Mouse (Mus musculus) hematopoietic multipotent progenitor cell, adult 10-12 weeks (in vitro differentiated cells): ENCODE results near the gene Clpb. TPM values are rescaled to one million over a fixed set of nuclear protein-coding genes. Genes with fewer than 3 reads are reported as not detected.

Experiments used
- polyA plus RNA-seq: library from polyadenylated mRNA; stranded (reverse); fragments of >175 nt; gene quantifications from 2 replicates; pipeline ENCODE4 v1.2.3, GENCODE M21; 2012; ENCODE audit warnings: low replicate concordance

The Clpb gene
- polyA plus RNA-seq = 8.3 and 16.4 TPM in 2 replicates

DNA sequence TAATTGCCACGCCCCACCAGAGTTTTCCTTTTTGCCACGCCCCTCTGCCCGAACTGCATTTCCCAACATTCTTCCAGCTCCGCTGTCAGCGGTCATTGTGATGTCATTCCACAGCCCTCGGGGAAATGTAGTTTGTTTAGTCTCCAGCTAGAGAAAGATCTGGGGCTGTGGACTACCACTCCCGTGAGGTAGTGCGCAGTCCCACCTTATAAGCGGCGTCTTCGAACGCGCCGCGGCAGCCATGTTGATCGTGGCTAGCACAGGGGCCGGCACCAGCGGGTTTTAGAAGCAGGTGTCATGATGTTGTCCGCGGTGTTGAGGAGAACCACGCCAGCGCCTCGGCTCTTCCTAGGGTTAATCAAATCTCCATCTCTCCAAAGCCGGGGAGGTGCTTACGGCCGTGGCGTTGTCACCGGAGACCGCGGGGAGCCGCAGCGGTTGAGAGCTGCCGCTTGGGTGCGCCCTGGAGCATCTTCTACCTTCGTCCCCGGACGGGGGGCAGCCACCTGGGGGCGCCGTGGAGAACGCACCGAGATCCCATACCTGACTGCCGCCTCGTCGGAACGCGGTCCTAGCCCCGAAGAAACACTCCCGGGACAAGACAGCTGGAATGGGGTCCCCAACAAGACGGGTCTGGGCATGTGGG, at the start of gene Clpb:
Gene Clpb, plus strand, starts transcription at position 120 of the 646 bp plus-strand sequence.

DNA sequence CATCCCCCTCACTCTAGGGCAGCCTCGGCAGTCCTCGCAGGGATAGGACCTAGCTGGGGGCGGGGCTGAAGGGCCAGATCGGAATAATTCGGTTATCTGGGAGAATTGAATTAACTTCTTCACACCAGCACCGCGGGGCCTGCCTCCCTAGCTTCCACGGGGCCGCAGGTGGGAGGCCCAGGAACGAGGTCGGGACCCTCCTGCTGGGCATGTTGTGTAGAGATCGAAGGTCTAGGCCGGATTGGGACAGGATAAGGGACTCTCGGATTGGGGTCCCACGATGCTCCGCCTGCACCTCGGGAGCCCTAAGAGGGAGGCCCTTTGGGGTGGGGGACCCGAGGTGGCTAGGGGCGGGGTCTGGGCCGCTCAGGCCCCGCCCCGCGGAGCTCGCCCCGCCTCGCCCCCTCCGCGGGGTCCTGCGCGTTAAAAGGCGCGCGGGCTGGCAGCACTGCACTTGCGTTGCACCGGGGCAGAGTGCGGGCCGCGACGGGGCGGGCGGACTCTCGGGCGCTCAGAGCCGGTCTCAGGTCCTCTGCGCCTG, 154.5 kb downstream of the Clpb start, which contains the start of gene Phox2a:
Gene Phox2a, plus strand, starts transcription at position 453 of the 541 bp plus-strand sequence.

DNA sequence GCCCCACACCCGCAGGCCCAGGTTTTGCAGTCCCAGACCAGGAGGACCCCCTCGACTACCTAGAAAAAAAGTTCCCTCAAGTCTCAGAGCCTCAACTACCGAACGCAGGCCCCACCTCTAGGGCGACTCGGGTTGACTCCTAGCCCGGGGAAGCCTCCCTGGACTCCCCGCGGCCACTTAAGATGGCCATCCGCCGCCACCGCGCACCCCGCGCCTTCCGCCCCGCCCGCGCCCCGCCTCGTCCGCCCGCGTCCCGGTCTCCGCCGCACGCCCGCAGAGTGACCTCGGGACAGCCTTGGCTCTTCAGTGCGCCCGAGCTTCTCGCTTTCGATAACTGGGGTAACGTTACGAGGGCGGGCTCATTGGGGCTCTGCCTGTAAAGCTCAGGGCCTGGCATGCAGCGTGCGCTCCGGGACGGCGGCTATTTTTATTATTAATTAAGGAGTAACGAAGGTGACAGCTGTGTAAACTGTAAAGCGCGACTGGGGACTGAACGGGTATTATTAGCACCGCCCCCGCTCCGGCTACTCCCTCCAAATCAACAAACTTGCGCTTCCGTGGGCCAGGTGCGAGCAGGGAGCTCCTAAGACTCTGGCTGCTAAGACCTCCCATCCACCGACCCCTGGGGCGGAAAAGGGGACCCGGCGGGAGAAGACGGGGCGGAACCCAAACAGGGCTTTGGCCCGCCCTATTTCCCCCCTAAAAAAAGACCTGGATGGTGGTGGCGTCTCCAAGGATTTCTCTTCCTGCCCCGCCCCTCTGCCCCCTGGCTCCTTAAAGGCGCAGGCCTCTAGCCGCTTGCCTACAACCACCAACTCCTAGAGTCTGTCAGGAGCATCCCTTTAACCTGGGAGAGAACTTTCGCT, 174.4 kb downstream of the Clpb start, which contains the start of gene Inppl1:
Gene Inppl1, minus strand, starts transcription at position 624 of the 866 bp plus-strand sequence.

Other genes starting within 250 kb of the Clpb start
- gene Pde2a, start 241.9 kb upstream of the Clpb start, polyA plus RNA-seq = 14.9 and 29.9 TPM in 2 replicates
- 1.6 and 2.3 TPM in 2 replicates for gene Art2b, start 78.0 kb upstream of the Clpb start, polyA plus RNA-seq
- not detected in 2 replicates for gene Phox2a, start 154.7 kb downstream of the Clpb start, polyA plus RNA-seq
- 101 and 265 TPM in 2 replicates for gene Inppl1, start 174.6 kb downstream of the Clpb start, polyA plus RNA-seq
- not detected in 2 replicates for gene Folr2, start 193.6 kb downstream of the Clpb start, polyA plus RNA-seq
- 16.4 and 21.1 TPM in 2 replicates for gene Anapc15, start 200.1 kb downstream of the Clpb start, polyA plus RNA-seq
- 0.21 TPM in 1 of 2 replicates, not detected in the other for gene Folr1, start 207.2 kb downstream of the Clpb start, polyA plus RNA-seq
- 138 and 155 TPM in 2 replicates for gene Lamtor1, start 242.3 kb downstream of the Clpb start, polyA plus RNA-seq
- gene Tomt, start 242.7 kb downstream of the Clpb start, polyA plus RNA-seq = 0.03 and 0.04 TPM in 2 replicates